ENCODE assay signal across 8 mouse cellular contexts in genomic region chr1:37428911-37429310, GRCm38 (mm10). TPM values are rescaled to one million over a fixed set of nuclear protein-coding genes. Genes with fewer than 3 reads are reported as not detected.
A peak's percentile ranks its signal among the peaks of the same experiment; 100 is the strongest.
DNase-seq lines count a peak whose midpoint lies in the region; ATAC-seq and TF ChIP-seq lines count a peak whose summit lies in the region.

No protein-coding gene starts in this region.

- peak overlapping the region; percentile 69 for H3K4me2 ChIP-seq in lung, embryonic 14.5 days
- peak overlapping the region; percentile 92 for H3K4me2 ChIP-seq in hindbrain, embryonic 16.5 days (ENCODE audit: low read length)
- H3K4me2 ChIP-seq in midbrain, embryonic 16.5 days (ENCODE audit: low read length): peak overlapping the region; percentile 94

- ATAC-seq in lung, embryonic 14.5 days (ENCODE audit: insufficient read depth): no peak
- ATAC-seq in hindbrain, embryonic 16.5 days: no peak
- no peak for ATAC-seq in midbrain, embryonic 16.5 days

- 79% methylated on average over 2 of the region's 2 CpGs for WGBS in lung, embryonic 14.5 days
- WGBS in embryonic facial prominence, embryonic 10.5 days: 77% methylated on average over 2 of the region's 2 CpGs
- WGBS in hindbrain, embryonic 16.5 days: 68% methylated on average over 2 of the region's 2 CpGs
- 78% methylated on average over 2 of the region's 2 CpGs for WGBS in midbrain, embryonic 16.5 days

- no peak overlapping the region for H3K27ac ChIP-seq in lung, embryonic 14.5 days (ENCODE audit: low read depth)
- no peak overlapping the region for H3K27ac ChIP-seq in embryonic facial prominence, embryonic 10.5 days (replicated peaks)
- no peak overlapping the region for H3K27ac ChIP-seq in hindbrain, embryonic 16.5 days (ENCODE audit: low read depth, low read length)
- H3K27ac ChIP-seq in midbrain, embryonic 16.5 days (ENCODE audit: low read length): no peak overlapping the region

- H3K36me3 ChIP-seq in lung, embryonic 14.5 days (ENCODE audit: insufficient read depth): peaks cover 35% of the 10 kb centered on the region
- peaks cover 65% of the 10 kb centered on the region for H3K36me3 ChIP-seq in embryonic facial prominence, embryonic 10.5 days (replicated peaks)
- H3K36me3 ChIP-seq in hindbrain, embryonic 16.5 days (ENCODE audit: control insufficient read depth, insufficient read depth, low read length): peaks cover 27% of the 10 kb centered on the region
- peaks cover 33% of the 10 kb centered on the region for H3K36me3 ChIP-seq in midbrain, embryonic 16.5 days (ENCODE audit: control insufficient read depth, insufficient read depth, low read length)

- H3K4me3 ChIP-seq in lung, embryonic 14.5 days (ENCODE audit: low read depth, low read length): peak overlapping the region; percentile 88
- H3K4me3 ChIP-seq in embryonic facial prominence, embryonic 10.5 days: peak overlapping the region; percentile 84
- H3K4me3 ChIP-seq in hindbrain, embryonic 16.5 days (ENCODE audit: low read length): peak overlapping the region; percentile 98
- peak overlapping the region; percentile 99 for H3K4me3 ChIP-seq in midbrain, embryonic 16.5 days (ENCODE audit: low read depth, low read length)

- intact Hi-C loops in gastrocnemius, postnatal 36 days (cut with DNase I): no loop called here

- DNase-seq in lung, embryonic 14.5 days: no peak
- DNase-seq in lung, postnatal 36 days: no peak
- no peak for DNase-seq in embryonic facial prominence, embryonic 10.5 days (ENCODE audit: low spot score)
- no peak for DNase-seq in right cerebral cortex, postnatal 14 days
- DNase-seq in gastrocnemius, postnatal 36 days: no peak
- no peak for DNase-seq in thymus, postnatal 4 days

- TF ChIP-seq CTCF in lung, embryonic 14.5 days (IDR thresholded peaks at IDR 0.05; ENCODE audit: low read depth): no peak

- H3K9me3 ChIP-seq in lung, embryonic 14.5 days (ENCODE audit: low read depth, low read length): no peaks in the 10 kb centered on the region
- H3K9me3 ChIP-seq in embryonic facial prominence, embryonic 10.5 days: peaks cover 5% of the 10 kb centered on the region; the same call in 1 of the 2 replicates
- peaks cover 4% of the 10 kb centered on the region; the same call in 1 of the 2 replicates for H3K9me3 ChIP-seq in hindbrain, embryonic 16.5 days (ENCODE audit: control insufficient read depth, low read length)
- no peaks in the 10 kb centered on the region; the same call in 1 of the 2 replicates for H3K9me3 ChIP-seq in midbrain, embryonic 16.5 days (replicated peaks; ENCODE audit: control insufficient read depth, low read length, poor library complexity, severe bottlenecking)

- 0 out of 2 replicates have a peak, but pooled peaks cover 3% of the 10 kb centered on the region for H3K4me1 ChIP-seq in lung, embryonic 14.5 days (ENCODE audit: insufficient read depth)
- H3K4me1 ChIP-seq in embryonic facial prominence, embryonic 10.5 days: peaks cover 23% of the 10 kb centered on the region
- H3K4me1 ChIP-seq in hindbrain, embryonic 16.5 days (ENCODE audit: control insufficient read depth, insufficient read depth, low read depth, low read length): peaks cover 33% of the 10 kb centered on the region
- H3K4me1 ChIP-seq in midbrain, embryonic 16.5 days (ENCODE audit: control insufficient read depth, insufficient read depth, low read length): peaks cover 31% of the 10 kb centered on the region

- H3K27me3 ChIP-seq in lung, embryonic 14.5 days (ENCODE audit: insufficient read depth, low read length): no peaks in the 10 kb centered on the region
- no peaks in the 10 kb centered on the region for H3K27me3 ChIP-seq in embryonic facial prominence, embryonic 10.5 days (replicated peaks; ENCODE audit: low read depth, poor library complexity, severe bottlenecking)
- H3K27me3 ChIP-seq in hindbrain, embryonic 16.5 days (replicated peaks; ENCODE audit: control insufficient read depth, insufficient read depth, low read length): no peaks in the 10 kb centered on the region
- H3K27me3 ChIP-seq in midbrain, embryonic 16.5 days (ENCODE audit: control insufficient read depth, insufficient read depth, low read depth, low read length): no peaks in the 10 kb centered on the region

- peak overlapping the region; percentile 83 for H3K9ac ChIP-seq in lung, embryonic 14.5 days
- no peak overlapping the region; the same call in 1 of the 2 replicates for H3K9ac ChIP-seq in hindbrain, embryonic 16.5 days (ENCODE audit: low read depth, low read length)
- no peak overlapping the region for H3K9ac ChIP-seq in midbrain, embryonic 16.5 days (ENCODE audit: low read depth, low read length)

RNA-seq across cellular contexts. Expression of gene Coa5, which starts 1.0 kb away (rescaled TPM):
- polyA plus RNA-seq in lung, embryonic 14.5 days (2014; fragmentation: Nextera tagmentation; extraction: Ambion mirVana): 49.5 and 51.6 TPM in 2 replicates
- 59.2 and 61.7 TPM in 2 replicates for polyA plus RNA-seq in embryonic facial prominence, embryonic 10.5 days (2016; fragmentation: Nextera tagmentation; extraction: Ambion mirVana)
- 60.4 and 66.2 TPM in 2 replicates for polyA plus RNA-seq in hindbrain, embryonic 16.5 days (2015; fragmentation: Nextera tagmentation; extraction: Ambion mirVana)
- polyA plus RNA-seq in midbrain, embryonic 16.5 days (2015; fragmentation: Nextera tagmentation; extraction: Ambion mirVana): 60.9 and 62.5 TPM in 2 replicates
- 10 to 100 TPM; 92.0 to 95.3 TPM for total RNA-seq in gastrocnemius, postnatal 36 days (2021)

RNA-seq across cellular contexts. Expression of gene Unc50, which starts 1.0 kb away (rescaled TPM):
- polyA plus RNA-seq in lung, embryonic 14.5 days (2014; fragmentation: Nextera tagmentation; extraction: Ambion mirVana): 129 and 135 TPM in 2 replicates
- polyA plus RNA-seq in embryonic facial prominence, embryonic 10.5 days (2016; fragmentation: Nextera tagmentation; extraction: Ambion mirVana): 105 and 109 TPM in 2 replicates
- 122 and 127 TPM in 2 replicates for polyA plus RNA-seq in hindbrain, embryonic 16.5 days (2015; fragmentation: Nextera tagmentation; extraction: Ambion mirVana)
- 119 and 132 TPM in 2 replicates for polyA plus RNA-seq in midbrain, embryonic 16.5 days (2015; fragmentation: Nextera tagmentation; extraction: Ambion mirVana)
- total RNA-seq in gastrocnemius, postnatal 36 days (2021): 10 to 100 TPM; 12.1 to 12.5 TPM
